Mouse (Mus musculus) embryonic facial prominence, embryonic 10.5 days (tissue): ENCODE data around the gene Tnfrsf4. TPM values are rescaled to one million over a fixed set of nuclear protein-coding genes. Genes with fewer than 3 reads are reported as not detected.

Experiments used
- DNase-seq: peaks from one replicate; pipeline ENCODE4 v3.0.0-alpha.2; 2017; ENCODE audit warnings: low spot score
- H3K27ac ChIP-seq: fragments of 300-500 bp; sonication (generic); replicated peaks from 2 replicates; pipeline ENCODE4 v1.5.1; 2016; ENCODE audit warnings: mild to moderate bottlenecking
- H3K27me3 ChIP-seq: fragments of 300-500 bp; sonication (generic); replicated peaks from 2 replicates; pipeline ENCODE4 v1.6.1; 2016; ENCODE audit warnings: low read depth, mild to moderate bottlenecking; ENCODE audit not compliant: poor library complexity, severe bottlenecking
- H3K36me3 ChIP-seq: fragments of 300-500 bp; sonication (generic); replicated peaks from 2 replicates; pipeline ENCODE4 v1.6.1; 2016; ENCODE audit warnings: mild to moderate bottlenecking, moderate library complexity
- H3K4me1 ChIP-seq: fragments of 300-500 bp; sonication (generic); 2 replicates; pipeline ENCODE4 v1.6.1; 2016
- H3K4me3 ChIP-seq: fragments of 300-500 bp; sonication (generic); 2 replicates; pipeline ENCODE4 v1.5.1; 2016; ENCODE audit warnings: mild to moderate bottlenecking, moderate library complexity
- H3K9me3 ChIP-seq: fragments of 300-500 bp; sonication (generic); 2 replicates; pipeline ENCODE4 v1.6.1; 2016; ENCODE audit warnings: mild to moderate bottlenecking
- WGBS: fragments of 180-500 bp; shearing (Covaris S2); methylation state at CpG from one replicate; pipeline ENCODE4 v1.1.7; 2016; 5-methylcytosine and 5-hydroxymethylcytosine counted together
- polyA plus RNA-seq: library from polyadenylated mRNA; unstranded; fragments of >200 nt; fragmentation: Nextera tagmentation; extraction: Ambion mirVana; gene quantifications from 2 replicates; pipeline ENCODE4 v1.2.1, GENCODE M21; 2016

The Tnfrsf4 gene
- polyA plus RNA-seq, result 1.1 and 1.4 TPM in 2 replicates

- Histone ChIP-seq H3K36me3 (peaks cover 82% of the 10 kb centered on the region), H3K4me1 (no peaks in the 10 kb centered on the region), H3K27ac (no peak within 1 kb of the TSS), H3K27me3 (no peaks in the 10 kb centered on the region), H3K4me3 (no peak within 1 kb of the TSS), H3K9me3 (no peaks in the 10 kb centered on the region)
- DNase-seq, result no peak
- WGBS, result 87% methylated on average over 8 of the region's 8 CpGs
Measured at GRCm38 (mm10) chr4:156013637-156014036, at the start of gene Tnfrsf4. Gene Tnfrsf4 (plus strand): TSS chr4:156013843.

DNA sequence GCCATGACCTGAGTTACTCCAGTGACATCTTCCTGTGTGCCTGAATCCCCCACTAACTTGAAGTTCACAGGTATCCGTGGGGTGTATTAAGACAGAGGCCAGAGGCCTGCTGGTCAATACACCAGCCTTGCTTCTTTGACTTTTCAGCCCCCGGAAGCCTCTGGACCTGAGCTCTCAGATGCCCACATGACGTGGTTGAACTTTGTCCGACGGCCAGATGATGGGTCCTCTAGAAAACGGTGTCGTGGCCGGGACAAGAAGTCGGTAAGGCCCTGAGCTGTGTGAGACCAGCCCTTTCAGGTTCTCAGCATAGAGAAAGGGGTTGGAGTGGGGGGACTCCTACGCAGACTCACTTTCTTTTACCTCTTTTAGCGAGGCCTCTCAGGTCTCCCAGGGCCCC, 49.2 kb upstream of the Tnfrsf4 start:
- WGBS, result 92% methylated on average over 11 of the region's 11 CpGs
- Histone ChIP-seq H3K27me3 (no peaks in the 10 kb centered on the region), H3K4me1 (peaks cover 25% of the 10 kb centered on the region), H3K36me3 (peaks cover 44% of the 10 kb centered on the region), H3K9me3 (no peaks in the 10 kb centered on the region), H3K4me3 (no peak overlapping the region), H3K27ac (no peak overlapping the region)
- no peak for DNase-seq

DNA sequence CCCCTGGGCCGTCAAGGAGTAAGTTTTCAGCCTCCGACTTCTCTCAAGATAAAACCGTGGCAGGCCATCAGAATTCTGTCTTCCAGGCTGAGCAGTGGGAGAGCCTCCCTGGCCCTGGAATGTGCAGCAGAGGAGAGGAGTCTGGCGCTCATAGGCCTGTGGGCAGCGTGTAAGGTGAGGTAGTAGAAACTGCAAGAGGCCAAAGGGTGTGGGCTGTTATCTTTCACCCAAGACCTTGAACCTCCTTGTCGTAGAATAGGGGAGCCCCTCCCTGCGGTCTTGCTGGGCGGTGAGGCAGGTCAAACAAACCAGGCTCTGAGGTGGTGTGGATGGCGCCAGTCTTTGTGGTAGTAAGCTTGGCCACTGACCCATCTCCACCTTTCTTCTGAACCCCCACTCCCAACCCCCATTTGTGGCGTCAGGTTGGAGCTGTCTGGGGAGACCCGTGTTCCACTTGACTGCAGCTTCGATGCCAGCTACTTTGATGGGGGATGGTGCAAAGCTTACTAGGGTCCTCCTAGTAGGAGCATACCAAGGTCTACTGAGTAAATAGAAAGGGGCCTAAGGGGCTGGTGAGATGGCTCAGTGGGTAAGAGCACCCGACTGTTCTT, 44.5 kb upstream of the Tnfrsf4 start:
- H3K9me3 ChIP-seq, result no peaks in the 10 kb centered on the region
- DNase-seq, result no peak
- H3K4me3 ChIP-seq, result no peak overlapping the region
- 89% methylated on average over 13 of the region's 13 CpGs for WGBS
- no peak overlapping the region for H3K27ac ChIP-seq
- peaks cover 30% of the 10 kb centered on the region for H3K36me3 ChIP-seq
- peaks cover 18% of the 10 kb centered on the region for H3K4me1 ChIP-seq
- no peaks in the 10 kb centered on the region for H3K27me3 ChIP-seq

DNA sequence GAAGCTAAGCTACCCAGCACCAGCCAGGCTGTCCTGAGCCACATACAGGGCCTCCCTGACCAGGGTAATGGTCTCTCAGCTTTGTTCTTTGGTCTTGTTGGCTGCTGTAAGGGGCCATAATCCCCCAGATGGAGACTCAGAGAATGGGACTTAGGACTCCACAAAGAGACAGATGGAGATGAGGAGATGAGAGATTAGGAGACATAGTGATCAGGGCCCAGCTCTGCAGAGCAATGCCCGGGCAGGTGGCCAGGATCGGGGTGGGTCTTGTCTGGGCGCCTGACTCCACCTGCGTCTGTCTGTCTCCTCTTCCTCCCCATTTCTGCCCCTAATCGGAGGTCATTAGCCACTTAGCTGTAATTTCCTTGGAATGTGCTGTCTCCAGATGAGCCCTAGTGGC, 43.4 kb upstream of the Tnfrsf4 start:
- Histone ChIP-seq H3K27ac (no peak overlapping the region), H3K4me3 (no peak overlapping the region), H3K4me1 (peaks cover 18% of the 10 kb centered on the region), H3K36me3 (peaks cover 18% of the 10 kb centered on the region), H3K27me3 (no peaks in the 10 kb centered on the region), H3K9me3 (no peaks in the 10 kb centered on the region)
- no peak for DNase-seq
- WGBS, result 71% methylated on average over 5 of the region's 5 CpGs

- Histone ChIP-seq H3K9me3 (no peaks in the 10 kb centered on the region; the same call in 1 of the 2 replicates), H3K27me3 (no peaks in the 10 kb centered on the region), H3K36me3 (no peaks in the 10 kb centered on the region), H3K4me3 (no peak overlapping the region), H3K4me1 (peaks cover 18% of the 10 kb centered on the region), H3K27ac (peak overlapping the region; percentile 14)
- no peak for DNase-seq
- WGBS, result 38% methylated on average over 6 of the region's 6 CpGs
Measured at GRCm38 (mm10) chr4:155972651-155973050, 41.0 kb upstream of the Tnfrsf4 start.

- Histone ChIP-seq H3K4me3 (no peak overlapping the region), H3K27me3 (no peaks in the 10 kb centered on the region), H3K36me3 (no peaks in the 10 kb centered on the region), H3K4me1 (peaks cover 18% of the 10 kb centered on the region), H3K9me3 (no peaks in the 10 kb centered on the region; the same call in 1 of the 2 replicates), H3K27ac (0 out of 2 replicates have a peak overlapping the region, but pooled peaks have one; percentile 14)
- WGBS, result 85% methylated on average over 2 of the region's 2 CpGs
- no peak for DNase-seq
Measured at GRCm38 (mm10) chr4:155973239-155973638, 40.4 kb upstream of the Tnfrsf4 start.

- no peak overlapping the region for H3K27ac ChIP-seq
- H3K4me3 ChIP-seq, result no peak overlapping the region
- no peaks in the 10 kb centered on the region for H3K27me3 ChIP-seq
- no peaks in the 10 kb centered on the region for H3K36me3 ChIP-seq
- H3K9me3 ChIP-seq, result no peaks in the 10 kb centered on the region; the same call in 1 of the 2 replicates
- WGBS, result 80% methylated on average over 12 of the region's 12 CpGs
- peaks cover 6% of the 10 kb centered on the region; the same call in 1 of the 2 replicates for H3K4me1 ChIP-seq
- no peak for DNase-seq
Measured at GRCm38 (mm10) chr4:155981436-155982082, 32.1 kb upstream of the Tnfrsf4 start.

GRCm38 (mm10) chr4:155983788-155984187, 29.9 kb upstream of the Tnfrsf4 start:
- 22% methylated on average over 2 of the region's 2 CpGs for WGBS
- no peaks in the 10 kb centered on the region for H3K27me3 ChIP-seq
- H3K4me1 ChIP-seq, result peaks cover 6% of the 10 kb centered on the region; the same call in 1 of the 2 replicates
- no peak for DNase-seq
- H3K9me3 ChIP-seq, result no peaks in the 10 kb centered on the region
- H3K27ac ChIP-seq, result no peak overlapping the region
- no peak overlapping the region for H3K4me3 ChIP-seq
- H3K36me3 ChIP-seq, result no peaks in the 10 kb centered on the region

- WGBS, result 89% methylated on average over 22 of the region's 22 CpGs
- Histone ChIP-seq H3K4me1 (peaks cover 24% of the 10 kb centered on the region), H3K27ac (peak overlapping the region; percentile 97), H3K36me3 (peaks cover 31% of the 10 kb centered on the region), H3K27me3 (no peaks in the 10 kb centered on the region), H3K4me3 (peak overlapping the region; percentile 87), H3K9me3 (no peaks in the 10 kb centered on the region)
- DNase-seq, result no peak
Measured at GRCm38 (mm10) chr4:155991211-155991907, 22.3 kb upstream of the Tnfrsf4 start.

GRCm38 (mm10) chr4:155991908-155992230, 21.8 kb upstream of the Tnfrsf4 start:
- WGBS, result 30% methylated on average over 37 of the region's 37 CpGs
- Histone ChIP-seq H3K9me3 (no peaks in the 10 kb centered on the region), H3K36me3 (peaks cover 37% of the 10 kb centered on the region), H3K27me3 (no peaks in the 10 kb centered on the region), H3K4me3 (peak overlapping the region; percentile 87), H3K27ac (peak overlapping the region; percentile 97), H3K4me1 (peaks cover 24% of the 10 kb centered on the region)
- no peak for DNase-seq

DNA sequence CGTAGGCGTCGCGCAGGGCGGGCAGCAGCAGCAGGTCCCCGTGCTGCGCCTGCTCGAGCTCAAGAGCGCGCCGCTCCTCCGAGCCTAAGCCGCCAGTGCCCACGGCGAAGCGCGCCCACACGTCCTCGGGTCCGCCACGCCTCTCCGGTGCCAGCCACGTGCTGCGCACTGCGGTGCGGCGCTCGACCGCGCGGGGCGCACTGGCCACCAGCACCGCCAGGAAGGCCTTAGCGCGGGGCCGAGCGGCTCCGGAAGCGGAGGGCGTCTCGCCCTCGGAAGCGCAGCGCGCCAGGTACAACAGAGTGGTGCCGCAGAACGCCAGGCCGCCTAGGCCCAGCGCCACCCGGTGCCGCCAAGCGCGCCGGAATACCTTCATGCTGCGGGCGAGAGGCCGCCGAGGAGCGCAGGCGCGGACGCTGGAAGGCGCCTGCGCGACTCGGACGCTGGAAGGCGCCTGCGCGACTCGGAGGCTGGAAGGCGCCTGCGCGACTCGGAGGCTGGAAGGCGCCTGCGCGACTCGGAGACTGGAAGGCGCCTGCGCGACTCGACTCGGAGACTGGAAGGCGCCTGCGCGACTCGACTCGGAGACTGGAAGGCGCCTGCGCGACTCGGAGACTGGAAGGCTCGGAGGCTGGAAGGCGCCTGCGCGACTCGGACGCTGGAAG, 21.3 kb upstream of the Tnfrsf4 start, which contains the start of the genes B3galt6 and Sdf4:
B3galt6 (minus strand) TSS at position 409 of the 665 bp plus-strand sequence.
Sdf4 (plus strand) TSS at position 632 of the 665 bp plus-strand sequence.
- H3K9me3 ChIP-seq, result no peaks in the 10 kb centered on the region
- peak within 1 kb of the TSS; percentile 87 for H3K4me3 ChIP-seq
- H3K36me3 ChIP-seq, result peaks cover 42% of the 10 kb centered on the region
- under 1% methylated on average over 99 of the region's 99 CpGs for WGBS
- H3K4me1 ChIP-seq, result peaks cover 24% of the 10 kb centered on the region
- no peaks in the 10 kb centered on the region for H3K27me3 ChIP-seq
- peak within 1 kb of the TSS; percentile 97 for H3K27ac ChIP-seq
- peak; percentile 88 for DNase-seq

DNA sequence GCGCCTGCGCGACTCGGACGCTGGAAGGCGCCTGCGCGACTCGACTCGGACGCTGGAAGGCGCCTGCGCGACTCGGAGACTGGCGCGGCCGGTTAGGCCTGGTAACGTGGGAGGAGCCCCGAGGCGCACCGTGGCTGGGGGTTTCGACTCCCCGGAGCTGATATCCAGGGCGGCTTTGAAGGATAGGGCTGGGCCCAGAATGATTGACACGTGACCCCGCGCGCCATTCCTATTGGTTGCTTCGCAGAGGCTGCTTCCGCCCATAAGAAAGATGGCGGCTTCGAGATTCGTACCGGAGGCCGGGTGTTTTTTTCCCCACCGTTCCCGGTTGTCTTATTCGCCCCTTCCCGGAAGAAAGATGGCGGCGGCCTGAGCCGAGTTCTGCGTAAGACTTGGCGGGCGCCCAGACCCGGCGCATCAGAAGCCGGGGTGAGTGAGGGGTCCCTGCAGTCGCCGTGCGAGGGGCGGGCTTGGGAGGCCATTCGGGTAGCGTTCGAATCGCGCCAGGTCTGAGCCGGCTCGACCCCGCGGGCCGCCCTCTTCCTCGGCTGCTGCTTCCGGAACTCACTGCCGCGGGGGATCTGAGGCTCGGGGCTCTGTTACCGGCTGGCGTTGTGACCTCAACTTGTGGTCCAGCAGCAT, 20.6 kb upstream of the Tnfrsf4 start:
- Histone ChIP-seq H3K4me3 (peak overlapping the region; percentile 87), H3K27me3 (no peaks in the 10 kb centered on the region), H3K9me3 (no peaks in the 10 kb centered on the region), H3K4me1 (peaks cover 24% of the 10 kb centered on the region), H3K27ac (peak overlapping the region; percentile 97), H3K36me3 (peaks cover 48% of the 10 kb centered on the region)
- DNase-seq, result peak; percentile 94
- under 1% methylated on average over 70 of the region's 70 CpGs for WGBS
